Mouse (Mus musculus): Measurements from ENCODE around the gene Cacna1b.

Gene Cacna1b

GRCm38 (mm10) chr2:24646452-24647146, 116.4 kb downstream of the Cacna1b start:
- no peak for DNase-seq (ENCODE audit: low spot score)

GRCm38 (mm10) chr2:24642834-24643233, 120.1 kb downstream of the Cacna1b start:
- no peak for DNase-seq (ENCODE audit: low spot score)

GRCm38 (mm10) chr2:24638102-24638954, 124.6 kb downstream of the Cacna1b start:
- no peak for DNase-seq (ENCODE audit: low spot score)

- no peak for DNase-seq (ENCODE audit: low spot score)
These were observed 129.3 kb downstream of the Cacna1b start for GRCm38 (mm10) chr2:24633645-24634044.

GRCm38 (mm10) chr2:24617141-24617540, 145.8 kb downstream of the Cacna1b start:
- no peak for DNase-seq (ENCODE audit: low spot score)

- no peak for DNase-seq (ENCODE audit: low spot score)
These were observed 153.2 kb downstream of the Cacna1b start for GRCm38 (mm10) chr2:24609789-24610188.

- DNase-seq (ENCODE audit: low spot score) = no peak
These were observed 154.2 kb downstream of the Cacna1b start for GRCm38 (mm10) chr2:24608765-24609138.

- no peak for DNase-seq (ENCODE audit: low spot score)
These were observed 154.8 kb downstream of the Cacna1b start for GRCm38 (mm10) chr2:24607905-24608764.

GRCm38 (mm10) chr2:24606531-24606930, 156.4 kb downstream of the Cacna1b start:
- no peak for DNase-seq (ENCODE audit: low spot score)

- no peak for DNase-seq (ENCODE audit: low spot score)
These were observed 157.9 kb downstream of the Cacna1b start for GRCm38 (mm10) chr2:24605096-24605495.

GRCm38 (mm10) chr2:24589426-24589825, 173.5 kb downstream of the Cacna1b start:
- no peak for DNase-seq (ENCODE audit: low spot score)

GRCm38 (mm10) chr2:24587999-24588398, 175.0 kb downstream of the Cacna1b start:
- DNase-seq (ENCODE audit: low spot score) = no peak

- DNase-seq (ENCODE audit: low spot score) = peak; percentile 47
These were observed 188.3 kb downstream of the Cacna1b start for GRCm38 (mm10) chr2:24574616-24575015.

GRCm38 (mm10) chr2:24570917-24571316, 192.0 kb downstream of the Cacna1b start:
- DNase-seq (ENCODE audit: low spot score) = no peak

GRCm38 (mm10) chr2:24568555-24568954, 194.4 kb downstream of the Cacna1b start:
- DNase-seq (ENCODE audit: low spot score) = peak; percentile 44

GRCm38 (mm10) chr2:24562547-24563290, 200.2 kb downstream of the Cacna1b start:
- no peak for DNase-seq (ENCODE audit: low spot score)

- DNase-seq (ENCODE audit: low spot score) = no peak
These were observed 201.0 kb downstream of the Cacna1b start for GRCm38 (mm10) chr2:24561946-24562345.

GRCm38 (mm10) chr2:24560201-24560600, 202.8 kb downstream of the Cacna1b start:
- no peak for DNase-seq (ENCODE audit: low spot score)

GRCm38 (mm10) chr2:24556347-24556746, 206.6 kb downstream of the Cacna1b start:
- DNase-seq (ENCODE audit: low spot score) = no peak

GRCm38 (mm10) chr2:24553962-24554361, 209.0 kb downstream of the Cacna1b start:
- no peak for DNase-seq (ENCODE audit: low spot score)
